Mouse (Mus musculus) kidney, adult 2 months (tissue): ENCODE measurements around the gene Stt3a. TPM values are rescaled to one million over a fixed set of nuclear protein-coding genes. Genes with fewer than 3 reads are reported as not detected.

ENCODE experiments used
- DNase-seq: peaks from one replicate; pipeline ENCODE4 v3.0.0; 2021
- H3K27ac ChIP-seq: fragments of 200-500 bp; 2 replicates; pipeline ENCODE4 v1.5.1; 2012; ENCODE audit warnings: low read depth, low read length, control low read depth, inconsistent platforms; ENCODE audit not compliant: insufficient read depth
- H3K27me3 ChIP-seq: fragments of 200-500 bp; replicated peaks from 2 replicates; pipeline ENCODE4 v1.6.1; 2012; ENCODE audit warnings: mild to moderate bottlenecking, moderate library complexity, low read length, inconsistent platforms; ENCODE audit not compliant: control insufficient read depth, insufficient read depth
- H3K36me3 ChIP-seq: fragments of 200-500 bp; 2 replicates; pipeline ENCODE4 v1.6.1; 2012; ENCODE audit warnings: mild to moderate bottlenecking, moderate library complexity, low read length, inconsistent platforms; ENCODE audit not compliant: control insufficient read depth, insufficient read depth
- H3K4me1 ChIP-seq: fragments of 200-500 bp; 2 replicates; pipeline ENCODE4 v1.6.1; 2011; ENCODE audit warnings: low read length; ENCODE audit not compliant: control insufficient read depth, insufficient read depth
- H3K4me3 ChIP-seq: fragments of 200-500 bp; 2 replicates; pipeline ENCODE4 v1.5.1; 2011; ENCODE audit warnings: mild to moderate bottlenecking, low read depth, low read length, control low read depth; ENCODE audit not compliant: insufficient read depth
- CTCF ChIP-seq: fragments of 200-500 bp; conservative IDR thresholded peaks from 2 replicates; pipeline ENCODE4 v1.5.1; 2011; ENCODE audit warnings: low read depth, mild to moderate bottlenecking, control low read depth, low read length, moderate library complexity, mixed read lengths; ENCODE audit not compliant: insufficient read depth, insufficient read length
- POLR2A ChIP-seq: fragments of 200-500 bp; IDR thresholded peaks from one replicate; pipeline ENCODE4 v1.6.1; 2011; ENCODE audit warnings: low read depth, low read length, control low read depth
- WGBS: fragments of 180-500 bp; shearing (Covaris S2); methylation state at CpG from one replicate; pipeline ENCODE4 v1.1.7; 2018; 5-methylcytosine and 5-hydroxymethylcytosine counted together
- polyA plus RNA-seq: library from polyadenylated mRNA; depleted of rRNA; stranded (reverse); fragments of >200 nt; gene quantifications from 2 replicates; pipeline ENCODE4 v1.2.3, GENCODE M21; 2012; rRNA removed

Stt3a gene
- 194 and 199 TPM in 2 replicates for polyA plus RNA-seq

GRCm38 (mm10) chr9:36767203-36768143 lies at the start of gene Stt3a:
TSS of gene Stt3a (minus strand) at chr9:36767679.
- H3K27ac ChIP-seq, result peak within 1 kb of the TSS; percentile 84
- peak; percentile 100 for DNase-seq
- H3K27me3 ChIP-seq, result no peaks in the 10 kb centered on the region
- peaks cover 2% of the 10 kb centered on the region for H3K36me3 ChIP-seq
- peaks cover 3% of the 10 kb centered on the region; the same call in 1 of the 2 replicates for H3K4me1 ChIP-seq
- WGBS, result under 1% methylated on average over 60 of the region's 60 CpGs
- H3K4me3 ChIP-seq, result peak within 1 kb of the TSS; percentile 95
- TF ChIP-seq CTCF (no peak), POLR2A (peak; percentile 15)

GRCm38 (mm10) chr9:36814486-36814885 lies 47.0 kb upstream of the Stt3a start:
- Histone ChIP-seq H3K27ac (no peak overlapping the region), H3K36me3 (no peaks in the 10 kb centered on the region), H3K27me3 (no peaks in the 10 kb centered on the region), H3K4me1 (no peaks in the 10 kb centered on the region), H3K4me3 (no peak overlapping the region)
- 75% methylated on average over 3 of the region's 3 CpGs for WGBS
- no peak for TF ChIP-seq POLR2A
- peak; percentile 37; the same call in 1 of the 2 replicates for TF ChIP-seq CTCF
- DNase-seq, result no peak

GRCm38 (mm10) chr9:36808126-36808785 lies 40.8 kb upstream of the Stt3a start:
- DNase-seq, result peak; percentile 20
- no peaks in the 10 kb centered on the region for H3K36me3 ChIP-seq
- no peaks in the 10 kb centered on the region for H3K27me3 ChIP-seq
- H3K4me1 ChIP-seq, result peaks cover 2% of the 10 kb centered on the region; the same call in 1 of the 2 replicates
- TF ChIP-seq CTCF, result no peak
- no peak for TF ChIP-seq POLR2A
- no peak overlapping the region for H3K4me3 ChIP-seq
- H3K27ac ChIP-seq, result no peak overlapping the region
- WGBS, result 49% methylated on average over 5 of the region's 5 CpGs

GRCm38 (mm10) chr9:36805256-36805975 lies 37.9 kb upstream of the Stt3a start:
- H3K4me3 ChIP-seq, result no peak overlapping the region
- H3K27ac ChIP-seq, result no peak overlapping the region
- H3K36me3 ChIP-seq, result no peaks in the 10 kb centered on the region
- no peaks in the 10 kb centered on the region for H3K27me3 ChIP-seq
- WGBS, result 66% methylated on average over 3 of the region's 3 CpGs
- TF ChIP-seq POLR2A (no peak), CTCF (no peak)
- H3K4me1 ChIP-seq, result peaks cover 2% of the 10 kb centered on the region; the same call in 1 of the 2 replicates
- peak; percentile 22 for DNase-seq

GRCm38 (mm10) chr9:36803926-36804325 lies 36.4 kb upstream of the Stt3a start:
- no peaks in the 10 kb centered on the region for H3K36me3 ChIP-seq
- H3K27me3 ChIP-seq, result no peaks in the 10 kb centered on the region
- DNase-seq, result no peak
- H3K27ac ChIP-seq, result no peak overlapping the region
- WGBS, result 88% methylated on average over 3 of the region's 3 CpGs
- no peak overlapping the region for H3K4me3 ChIP-seq
- TF ChIP-seq CTCF (no peak), POLR2A (no peak)
- H3K4me1 ChIP-seq, result peaks cover 2% of the 10 kb centered on the region; the same call in 1 of the 2 replicates

GRCm38 (mm10) chr9:36803386-36803785 lies 35.9 kb upstream of the Stt3a start:
- no peak for DNase-seq
- no peak overlapping the region for H3K27ac ChIP-seq
- WGBS, result 79% methylated on average over 6 of the region's 6 CpGs
- no peaks in the 10 kb centered on the region for H3K36me3 ChIP-seq
- no peak for TF ChIP-seq CTCF
- TF ChIP-seq POLR2A, result no peak
- no peaks in the 10 kb centered on the region for H3K27me3 ChIP-seq
- H3K4me3 ChIP-seq, result no peak overlapping the region
- peaks cover 2% of the 10 kb centered on the region; the same call in 1 of the 2 replicates for H3K4me1 ChIP-seq
